Mouse (Mus musculus): ENCODE data around the gene Cnksr2. TPM values are rescaled to one million over a fixed set of nuclear protein-coding genes. Genes with fewer than 3 reads are reported as not detected.

The Cnksr2 gene
- polyA plus RNA-seq, 1 experiment, result 0.22 TPM

GRCm38 (mm10) chrX:157801669-157802068, 241.4 kb downstream of the Cnksr2 start:
- Histone ChIP-seq H3K4me3 (ENCODE audit: control insufficient read depth, low read depth, low read length) (no peak overlapping the region), H3K27me3 (ENCODE audit: control insufficient read depth, insufficient read depth, low read length) (no peaks in the 10 kb centered on the region), H3K36me3 (ENCODE audit: control insufficient read depth, insufficient read depth, low read length) (no peaks in the 10 kb centered on the region), H3K4me1 (ENCODE audit: control insufficient read depth, insufficient read depth, low read length) (no peaks in the 10 kb centered on the region), H3K27ac (ENCODE audit: control insufficient read depth, insufficient read depth, low read depth, low read length) (no peak overlapping the region)
- TF ChIP-seq CTCF (IDR thresholded peaks at IDR 0.05; ENCODE audit: control insufficient read depth, insufficient read depth, insufficient replicate concordance, low read depth, low read length) (no peak), POLR2A (IDR thresholded peaks at IDR 0.05; ENCODE audit: control insufficient read depth, low read depth, low read length) (no peak)

Other genes with a start within 250 kb of the Cnksr2 start
- not detected in 2 replicates for gene Klhl34, start 224.9 kb downstream of the Cnksr2 start, polyA plus RNA-seq (2012; rRNA removed)

Measured in testis, adult 2 months (tissue).